Mouse (Mus musculus) gastrocnemius, adult 2 months (tissue): ENCODE measurements around the gene Bclaf1. TPM values are rescaled to one million over a fixed set of nuclear protein-coding genes. Genes with fewer than 3 reads are reported as not detected.

Source experiments
- DNase-seq: peaks from one replicate; pipeline ENCODE4 v3.0.0; 2022
- H3K27ac ChIP-seq: fragments of 200-600 bp; 2 replicates; pipeline ENCODE4 v1.8.1; 2022; ENCODE audit warnings: mild to moderate bottlenecking
- H3K4me3 ChIP-seq: fragments of 200-600 bp; 2 replicates; pipeline ENCODE4 v1.8.1; 2022; ENCODE audit warnings: mild to moderate bottlenecking, moderate library complexity
- CTCF ChIP-seq: fragments of 200-600 bp; IDR thresholded peaks from 2 replicates; pipeline ENCODE4 v1.8.1; 2022; ENCODE audit warnings: antibody characterized with exemption, mild to moderate bottlenecking, moderate library complexity
- intact Hi-C: fragments of 180-260 bp; cut with DNase I; formaldehyde crosslinking; loops from one replicate; pipeline ENCODE4 v1.15.1; 2025
- total RNA-seq, 2 experiments: library from RNA; stranded (reverse); gene quantifications; 2 replicates each; pipeline ENCODE4 v1.2.3; 2021

Bclaf1 gene
- total RNA-seq, 2 experiments from 2014 or later: 49.1 to 58.7 TPM

GRCm38 (mm10) chr10:20290467-20290883 lies 21.8 kb upstream of the Bclaf1 start:
- peak; percentile 98 for TF ChIP-seq CTCF
- intact Hi-C loops: loop anchor here (2.0 kb wide), 2 partner anchors 16 to 656 kb away; no protein-coding TSS in a partner anchor
- Histone ChIP-seq H3K27ac (peak overlapping the region; percentile 3; the same call in 1 of the 2 replicates), H3K4me3 (peak overlapping the region; percentile 64)
- DNase-seq: peak; percentile 88

- TF ChIP-seq CTCF: peak; percentile 10; the same call in 1 of the 2 replicates
- no peak for DNase-seq
- intact Hi-C loops: no loop called here
- Histone ChIP-seq H3K27ac (no peak overlapping the region), H3K4me3 (no peak overlapping the region)
These were observed 16.3 kb upstream of the Bclaf1 start for GRCm38 (mm10) chr10:20295961-20296360.

- no peak for DNase-seq
- no peak for TF ChIP-seq CTCF
- Histone ChIP-seq H3K4me3 (no peak overlapping the region), H3K27ac (no peak overlapping the region)
- intact Hi-C loops: no loop called here
These were observed 13.9 kb upstream of the Bclaf1 start for GRCm38 (mm10) chr10:20298152-20298920.

GRCm38 (mm10) chr10:20299114-20299513 lies 13.2 kb upstream of the Bclaf1 start:
- Histone ChIP-seq H3K27ac (no peak overlapping the region), H3K4me3 (no peak overlapping the region)
- no peak for TF ChIP-seq CTCF
- intact Hi-C loops: no loop called here
- no peak for DNase-seq

GRCm38 (mm10) chr10:20310969-20311769 lies 1.1 kb upstream of the Bclaf1 start:
- intact Hi-C loops: loop anchor here (5.0 kb wide), 1 partner anchor 641 kb away; the partner anchor contains the start of gene Ahi1
- peak overlapping the region; percentile 98 for H3K27ac ChIP-seq
- no peak for TF ChIP-seq CTCF
- H3K4me3 ChIP-seq: peak overlapping the region; percentile 95
- no peak for DNase-seq

- peak; percentile 94 for DNase-seq
- intact Hi-C loops: loop anchor here (5.0 kb wide), 1 partner anchor 639 kb away; the partner anchor contains the start of gene Ahi1
- peak overlapping the region; percentile 98 for H3K27ac ChIP-seq
- no peak for TF ChIP-seq CTCF
- H3K4me3 ChIP-seq: peak overlapping the region; percentile 95
These were observed 550 bp downstream of the Bclaf1 start for GRCm38 (mm10) chr10:20312736-20313301.

- no peak for TF ChIP-seq CTCF
- peak overlapping the region; percentile 98 for H3K27ac ChIP-seq
- peak overlapping the region; percentile 95 for H3K4me3 ChIP-seq
- intact Hi-C loops: loop anchor here (5.0 kb wide), 1 partner anchor 639 kb away; the partner anchor contains the start of gene Ahi1
- DNase-seq: no peak
These were observed 1.2 kb downstream of the Bclaf1 start for GRCm38 (mm10) chr10:20313447-20313846.

GRCm38 (mm10) chr10:20313941-20314340 lies 1.7 kb downstream of the Bclaf1 start:
- intact Hi-C loops: loop anchor here (5.0 kb wide), 1 partner anchor 638 kb away; the partner anchor contains the start of gene Ahi1
- H3K4me3 ChIP-seq: peak overlapping the region; percentile 95
- TF ChIP-seq CTCF: no peak
- DNase-seq: no peak
- peak overlapping the region; percentile 98 for H3K27ac ChIP-seq

- no peak overlapping the region for H3K27ac ChIP-seq
- no peak overlapping the region for H3K4me3 ChIP-seq
- TF ChIP-seq CTCF: peak; percentile 51
- no peak for DNase-seq
- intact Hi-C loops: loop anchor here (5.0 kb wide), 1 partner anchor 638 kb away; the partner anchor contains the start of gene Ahi1
These were observed 2.5 kb downstream of the Bclaf1 start for GRCm38 (mm10) chr10:20314797-20315196.

- TF ChIP-seq CTCF: no peak
- H3K27ac ChIP-seq: 0 out of 2 replicates have a peak overlapping the region, but pooled peaks have one; percentile 3
- peak; percentile 38 for DNase-seq
- intact Hi-C loops: no loop called here
- H3K4me3 ChIP-seq: no peak overlapping the region
These were observed 5.2 kb downstream of the Bclaf1 start for GRCm38 (mm10) chr10:20317466-20317865.

GRCm38 (mm10) chr10:20326226-20326625 lies 14.0 kb downstream of the Bclaf1 start:
- no peak for TF ChIP-seq CTCF
- H3K27ac ChIP-seq: no peak overlapping the region
- H3K4me3 ChIP-seq: no peak overlapping the region
- intact Hi-C loops: no loop called here
- no peak for DNase-seq

GRCm38 (mm10) chr10:20331262-20331661 lies 19.0 kb downstream of the Bclaf1 start:
- intact Hi-C loops: no loop called here
- Histone ChIP-seq H3K4me3 (no peak overlapping the region), H3K27ac (no peak overlapping the region)
- DNase-seq: no peak
- TF ChIP-seq CTCF: no peak
